Mouse (Mus musculus) ES-E14 (cell line): ENCODE measurements around the gene Plxna1.

ENCODE experiments used
- HCFC1 ChIP-seq: IDR thresholded peaks from 2 replicates; pipeline ENCODE4 v1.6.1; 2012; ENCODE audit warnings: low read length, inconsistent platforms, borderline replicate concordance; ENCODE audit not compliant: insufficient read depth
- ZC3H11A ChIP-seq: IDR thresholded peaks from 2 replicates; pipeline ENCODE4 v1.6.1; 2012; ENCODE audit warnings: low read depth, mild to moderate bottlenecking, inconsistent platforms, low read length, borderline replicate concordance

DNA sequence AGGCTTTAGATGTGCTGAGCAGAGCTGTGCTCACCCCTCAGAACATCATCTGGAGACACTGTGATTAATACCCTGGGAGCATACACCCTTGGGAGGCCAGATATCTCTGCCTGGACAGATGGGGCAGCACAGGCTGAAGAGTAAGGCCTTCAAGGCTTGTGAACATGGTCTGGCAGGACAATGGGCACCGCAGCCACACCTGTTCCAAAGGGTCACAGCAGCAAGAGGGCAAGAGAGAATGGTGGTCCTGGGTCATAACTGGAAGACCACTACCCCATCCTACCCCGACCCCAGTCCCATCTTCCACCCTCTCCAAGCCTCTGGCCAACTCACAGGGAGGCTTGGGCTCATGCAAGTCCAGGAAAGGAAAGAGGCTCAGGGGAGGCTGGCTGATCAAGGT lies 11.9 kb downstream of the Plxna1 start:
- TF ChIP-seq ZC3H11A (no peak), HCFC1 (no peak)
